Mouse (Mus musculus) spleen, adult 2 months (tissue): ENCODE results near the gene Sox4.

Experiments used
- CTCF ChIP-seq: fragments of 200-500 bp; IDR thresholded peaks from 2 replicates; pipeline ENCODE4 v1.5.1; 2011; ENCODE audit warnings: mild to moderate bottlenecking, inconsistent platforms; ENCODE audit not compliant: insufficient read depth, insufficient read length, insufficient replicate concordance; ENCODE audit errors: extremely low read depth
- POLR2A ChIP-seq: fragments of 200-500 bp; IDR thresholded peaks from 2 replicates; pipeline ENCODE4 v1.6.1; 2011; ENCODE audit warnings: low read depth, low read length, inconsistent platforms

DNA sequence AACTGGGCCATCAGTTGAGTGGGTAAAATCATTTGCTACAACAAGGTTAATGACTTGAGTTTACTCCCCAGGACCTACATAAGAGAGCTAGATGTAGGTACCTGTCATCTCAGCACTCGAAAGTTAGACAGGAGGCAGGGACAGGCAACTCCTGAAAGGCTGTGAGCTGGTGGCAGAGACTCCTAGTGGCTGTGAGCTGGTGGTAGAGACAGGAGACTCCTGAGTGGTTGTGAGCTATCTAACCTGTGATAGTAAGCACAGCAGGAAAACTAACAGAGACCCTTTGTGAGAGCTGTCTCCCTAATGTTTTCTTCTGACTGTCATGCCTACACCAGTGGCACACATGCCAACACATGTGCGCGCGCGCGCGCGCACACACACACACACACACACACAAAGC, 7.4 kb upstream of the Sox4 start:
- no peak for TF ChIP-seq CTCF
- TF ChIP-seq POLR2A: no peak
